Mouse (Mus musculus) forebrain, embryonic 13.5 days (tissue): ENCODE measurements around the gene Syt8. TPM values are rescaled to one million over a fixed set of nuclear protein-coding genes. Genes with fewer than 3 reads are reported as not detected.
A peak's percentile ranks its signal among the peaks of the same experiment; 100 is the strongest.

ENCODE experiments used
- ATAC-seq: fragments of 200-750 bp; cut with Nextera tagmentation; 2 replicates; pipeline ENCODE4 v1.8.0; 2017
- H3K27ac ChIP-seq: fragments of 300-500 bp; sonication (generic); 2 replicates; pipeline ENCODE4 v1.5.1; 2015; ENCODE audit warnings: inconsistent platforms, mild to moderate bottlenecking, moderate library complexity
- H3K27me3 ChIP-seq: fragments of 300-500 bp; sonication (generic); 2 replicates; pipeline ENCODE4 v1.6.1; 2015; ENCODE audit warnings: mild to moderate bottlenecking, inconsistent platforms
- H3K36me3 ChIP-seq: fragments of 300-500 bp; sonication (generic); 2 replicates; pipeline ENCODE4 v1.6.1; 2015; ENCODE audit warnings: mild to moderate bottlenecking, inconsistent platforms; ENCODE audit not compliant: poor library complexity, severe bottlenecking
- H3K4me1 ChIP-seq: fragments of 300-500 bp; sonication (generic); 2 replicates; pipeline ENCODE4 v1.6.1; 2015; ENCODE audit warnings: inconsistent platforms
- H3K4me2 ChIP-seq: fragments of 300-500 bp; sonication (generic); 2 replicates; pipeline ENCODE4 v1.6.1; 2015; ENCODE audit warnings: inconsistent platforms, mild to moderate bottlenecking, moderate library complexity
- H3K4me3 ChIP-seq: fragments of 300-500 bp; sonication (generic); 2 replicates; pipeline ENCODE4 v1.5.1; 2015; ENCODE audit warnings: mild to moderate bottlenecking, inconsistent platforms
- H3K9ac ChIP-seq: fragments of 300-500 bp; sonication (generic); 2 replicates; pipeline ENCODE4 v1.6.1; 2015; ENCODE audit warnings: mild to moderate bottlenecking, inconsistent platforms
- H3K9me3 ChIP-seq: fragments of 300-500 bp; sonication (generic); replicated peaks from 2 replicates; pipeline ENCODE4 v1.6.1; 2016; ENCODE audit warnings: inconsistent platforms
- WGBS: fragments of 180-500 bp; shearing (Covaris S2); methylation state at CpG from one replicate; pipeline ENCODE4 v1.1.7; 2015; 5-methylcytosine and 5-hydroxymethylcytosine counted together
- polyA plus RNA-seq: library from polyadenylated mRNA; unstranded; fragments of >200 nt; fragmentation: Nextera tagmentation; extraction: Ambion mirVana; gene quantifications from 2 replicates; pipeline ENCODE4 v1.2.1, GENCODE M21; 2015

Gene Syt8
- polyA plus RNA-seq, 1 experiment from 2014 or later = not detected

DNA sequence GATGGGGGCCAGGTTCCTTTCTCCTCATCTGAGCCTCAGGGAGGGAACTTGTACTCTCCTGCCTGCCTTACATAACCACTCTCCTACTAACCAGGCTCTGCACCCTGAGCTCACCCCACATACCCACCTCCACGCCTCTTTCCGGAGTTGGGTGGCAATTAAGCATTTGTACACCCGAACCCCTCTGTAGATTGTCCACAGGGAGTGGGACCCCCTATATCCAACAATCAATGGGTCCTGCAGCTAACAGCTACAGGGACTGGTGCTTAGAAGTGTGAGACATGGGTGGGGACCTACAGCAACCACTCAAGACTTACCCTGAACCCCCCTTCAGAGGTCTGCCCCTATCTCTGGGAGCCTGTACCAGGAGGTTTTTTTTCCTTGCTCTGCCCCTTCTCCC is 46.0 kb downstream of the Syt8 start:
- WGBS = 94% methylated on average over 3 of the region's 3 CpGs
- no peak overlapping the region for H3K4me2 ChIP-seq
- no peak overlapping the region for H3K4me3 ChIP-seq
- H3K27ac ChIP-seq = no peak overlapping the region
- H3K4me1 ChIP-seq = peaks cover 23% of the 10 kb centered on the region
- no peaks in the 10 kb centered on the region for H3K27me3 ChIP-seq
- no peaks in the 10 kb centered on the region for H3K9me3 ChIP-seq
- no peak for ATAC-seq
- H3K9ac ChIP-seq = no peak overlapping the region
- H3K36me3 ChIP-seq = no peaks in the 10 kb centered on the region

DNA sequence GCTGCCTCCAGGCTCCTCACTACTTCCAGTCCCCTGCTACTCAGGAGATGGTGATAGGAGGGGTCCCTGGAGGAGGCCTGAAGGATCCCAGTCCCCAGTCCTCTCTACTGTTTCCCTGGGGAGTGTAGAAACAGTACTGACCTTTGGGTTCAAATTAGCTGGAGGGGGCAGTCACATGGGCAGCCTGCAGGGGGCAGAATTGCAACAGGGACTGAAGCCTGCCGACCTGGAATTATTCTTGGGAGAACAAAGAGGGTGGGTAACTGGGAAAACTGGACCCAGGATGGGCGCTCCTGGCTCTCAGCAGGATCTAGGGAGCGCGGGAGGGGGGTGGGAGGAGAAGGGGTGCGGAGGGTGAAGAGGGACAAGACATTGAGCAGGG is 46.5 kb downstream of the Syt8 start:
- no peaks in the 10 kb centered on the region for H3K27me3 ChIP-seq
- H3K9me3 ChIP-seq = no peaks in the 10 kb centered on the region
- H3K4me3 ChIP-seq = peak overlapping the region; percentile 30; the same call in 1 of the 2 replicates
- H3K9ac ChIP-seq = peak overlapping the region; percentile 62
- peak overlapping the region; percentile 71 for H3K27ac ChIP-seq
- H3K4me1 ChIP-seq = peaks cover 23% of the 10 kb centered on the region
- no peaks in the 10 kb centered on the region for H3K36me3 ChIP-seq
- peak overlapping the region; percentile 63 for H3K4me2 ChIP-seq
- ATAC-seq = no peak
- 14% methylated on average over 5 of the region's 5 CpGs for WGBS

DNA sequence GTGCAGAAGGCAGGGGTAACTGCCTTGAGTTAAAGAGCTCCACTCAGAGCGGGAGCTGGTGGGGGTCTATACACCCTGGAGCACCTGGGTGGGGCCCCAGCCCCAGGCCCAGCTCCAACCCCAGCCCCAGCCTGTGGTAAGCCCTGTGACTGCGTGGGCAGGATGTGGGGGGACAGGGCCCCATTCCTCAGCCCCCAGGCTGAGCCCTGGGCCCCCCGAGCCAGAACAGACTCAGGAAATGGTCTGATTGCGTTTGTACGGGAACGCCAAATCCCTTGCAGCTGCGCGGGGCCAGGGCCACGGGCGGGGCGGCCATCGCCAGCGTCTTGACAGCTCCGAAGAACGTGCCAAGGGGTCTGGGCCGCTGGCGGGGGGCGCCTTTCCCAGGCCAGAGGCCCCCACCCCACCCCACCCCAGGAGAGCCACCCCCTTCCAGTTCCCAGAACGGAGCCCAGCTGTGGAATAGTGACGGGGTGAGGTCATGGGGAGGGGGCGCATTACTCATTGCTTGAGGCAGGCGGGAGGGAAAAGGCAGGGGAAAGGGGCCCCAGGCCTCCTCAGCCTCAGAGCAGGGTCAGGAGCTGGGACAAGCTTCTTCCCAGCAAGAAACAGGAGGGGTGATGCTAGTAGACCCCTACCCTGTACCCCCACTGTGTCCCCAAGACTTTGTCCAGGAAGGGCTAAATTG is 47.1 kb downstream of the Syt8 start:
- peak overlapping the region; percentile 30 for H3K4me3 ChIP-seq
- H3K4me2 ChIP-seq = peak overlapping the region; percentile 63
- no peaks in the 10 kb centered on the region for H3K27me3 ChIP-seq
- no peaks in the 10 kb centered on the region for H3K36me3 ChIP-seq
- peaks cover 25% of the 10 kb centered on the region for H3K4me1 ChIP-seq
- H3K27ac ChIP-seq = peak overlapping the region; percentile 71
- no peaks in the 10 kb centered on the region for H3K9me3 ChIP-seq
- peak; percentile 68 for ATAC-seq
- WGBS = 3% methylated on average over 18 of the region's 22 CpGs
- peak overlapping the region; percentile 62 for H3K9ac ChIP-seq

GRCm38 (mm10) chr7:142482256-142482609 is 47.6 kb downstream of the Syt8 start:
- Histone ChIP-seq H3K4me2 (peak overlapping the region; percentile 63), H3K36me3 (no peaks in the 10 kb centered on the region), H3K27ac (peak overlapping the region; percentile 71), H3K4me3 (peak overlapping the region; percentile 30; the same call in 1 of the 2 replicates), H3K9ac (peak overlapping the region; percentile 62; the same call in 1 of the 2 replicates), H3K4me1 (peaks cover 30% of the 10 kb centered on the region), H3K27me3 (no peaks in the 10 kb centered on the region), H3K9me3 (no peaks in the 10 kb centered on the region)
- 20% methylated on average over 6 of the region's 6 CpGs for WGBS
- ATAC-seq = peak; percentile 66

DNA sequence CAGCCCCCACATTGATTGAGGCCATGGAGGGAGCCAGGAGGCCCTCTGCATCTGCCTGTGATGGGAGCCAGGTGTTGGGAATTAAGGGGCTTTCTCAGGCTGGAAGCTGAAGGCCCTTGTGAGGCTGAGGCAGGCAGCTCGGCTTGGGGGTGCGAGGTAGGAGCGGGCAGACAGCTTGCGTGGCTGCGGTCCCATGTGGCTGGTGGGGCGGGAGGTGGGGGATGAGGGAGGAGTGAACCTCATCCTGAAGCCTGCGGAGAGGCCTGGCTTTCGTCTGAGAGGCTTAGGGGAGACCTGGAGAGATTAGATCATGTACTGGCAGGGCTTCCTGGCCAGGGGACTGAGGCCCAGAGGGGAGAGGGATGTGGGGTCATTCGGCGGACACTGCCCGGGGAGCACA is 48.5 kb downstream of the Syt8 start:
- Histone ChIP-seq H3K4me1 (peaks cover 37% of the 10 kb centered on the region), H3K27me3 (no peaks in the 10 kb centered on the region), H3K27ac (peak overlapping the region; percentile 71), H3K4me2 (no peak overlapping the region), H3K4me3 (no peak overlapping the region), H3K9ac (no peak overlapping the region), H3K9me3 (no peaks in the 10 kb centered on the region), H3K36me3 (no peaks in the 10 kb centered on the region)
- 56% methylated on average over 11 of the region's 11 CpGs for WGBS
- no peak for ATAC-seq

DNA sequence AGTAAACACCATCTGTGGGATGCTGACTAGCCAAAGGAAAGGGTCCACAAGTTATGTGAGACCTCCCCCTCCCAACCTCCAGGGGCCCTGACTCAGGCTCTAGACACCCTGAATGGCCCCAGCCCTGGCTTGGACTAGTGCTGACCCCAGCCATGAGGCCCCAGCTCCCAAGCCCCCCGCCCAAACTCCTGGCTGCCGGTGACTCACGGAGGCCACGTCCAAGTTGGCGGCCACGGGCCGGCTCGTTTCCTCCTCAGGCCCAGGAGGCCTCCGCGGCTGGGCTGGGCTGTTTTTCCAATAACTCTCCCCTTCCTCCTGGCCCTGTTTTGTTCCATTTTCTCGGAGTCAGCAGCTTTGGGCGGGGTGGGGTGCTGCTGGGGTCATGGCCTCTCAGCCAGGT is 50.1 kb downstream of the Syt8 start:
- peaks cover 37% of the 10 kb centered on the region for H3K4me1 ChIP-seq
- WGBS = 89% methylated on average over 12 of the region's 12 CpGs
- ATAC-seq = no peak

DNA sequence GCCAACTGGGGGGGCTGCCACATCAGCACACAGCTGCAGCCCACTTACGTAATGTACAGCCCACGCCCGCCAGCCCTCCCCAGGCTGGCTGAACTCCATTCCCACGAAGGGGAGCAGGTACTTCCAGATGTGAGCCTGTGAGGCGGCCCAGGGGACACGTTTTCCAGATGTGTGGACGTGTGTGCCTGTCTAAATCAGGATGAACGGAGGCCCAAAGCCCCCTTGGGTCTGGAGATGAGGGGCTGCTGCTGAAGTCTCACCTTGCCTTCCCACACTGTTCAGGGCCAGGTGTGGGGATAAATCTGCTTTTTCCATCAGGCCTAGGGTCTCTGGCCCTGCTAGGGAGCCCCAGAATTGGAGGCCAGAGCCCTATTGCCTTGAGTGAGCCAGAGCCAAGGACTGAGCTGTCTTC is 52.1 kb downstream of the Syt8 start:
- no peaks in the 10 kb centered on the region for H3K9me3 ChIP-seq
- H3K9ac ChIP-seq = peak overlapping the region; percentile 8; the same call in 1 of the 2 replicates
- peak overlapping the region; percentile 36; the same call in 1 of the 2 replicates for H3K27ac ChIP-seq
- 73% methylated on average over 8 of the region's 8 CpGs for WGBS
- no peaks in the 10 kb centered on the region for H3K27me3 ChIP-seq
- no peaks in the 10 kb centered on the region for H3K36me3 ChIP-seq
- H3K4me2 ChIP-seq = no peak overlapping the region
- H3K4me3 ChIP-seq = no peak overlapping the region
- peaks cover 31% of the 10 kb centered on the region for H3K4me1 ChIP-seq
- ATAC-seq = no peak

More for the DNA sequence above, 50.1 kb downstream of the Syt8 start:
- H3K9me3 ChIP-seq = no peaks in the 10 kb centered on the region
- H3K27me3 ChIP-seq = no peaks in the 10 kb centered on the region
- H3K36me3 ChIP-seq = no peaks in the 10 kb centered on the region
- H3K27ac ChIP-seq = no peak overlapping the region
- H3K4me2 ChIP-seq = no peak overlapping the region
- H3K9ac ChIP-seq = no peak overlapping the region
- no peak overlapping the region for H3K4me3 ChIP-seq

DNA sequence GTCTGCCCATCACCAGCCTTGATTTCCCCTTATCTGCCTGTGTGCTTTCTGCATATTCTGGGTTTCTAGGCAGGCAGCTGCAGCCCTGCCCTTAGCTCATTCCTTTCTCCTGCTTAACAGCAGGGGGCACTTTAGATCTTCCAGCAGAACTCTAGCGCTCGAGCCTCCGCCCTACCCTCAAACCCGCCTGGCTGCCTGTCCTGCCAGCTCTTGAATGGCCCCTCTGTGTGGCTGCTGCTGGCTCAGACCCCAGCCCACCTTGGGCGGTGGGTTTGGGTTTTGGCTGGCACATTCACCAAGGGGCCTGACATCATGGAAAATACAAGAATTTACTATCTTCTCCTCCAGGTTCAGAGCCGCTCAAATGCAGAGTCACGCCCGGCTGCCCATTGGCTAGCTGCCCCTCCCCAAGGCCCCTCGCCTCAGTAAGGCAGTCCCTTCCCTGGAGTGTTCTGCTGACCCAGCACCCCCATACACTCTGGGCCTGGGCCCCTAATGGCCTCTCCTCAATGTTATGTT is 52.8 kb downstream of the Syt8 start:
- no peak overlapping the region for H3K4me3 ChIP-seq
- no peaks in the 10 kb centered on the region for H3K27me3 ChIP-seq
- no peak overlapping the region; the same call in 1 of the 2 replicates for H3K27ac ChIP-seq
- H3K4me2 ChIP-seq = peak overlapping the region; percentile 15; the same call in 1 of the 2 replicates
- H3K4me1 ChIP-seq = peaks cover 25% of the 10 kb centered on the region
- peak overlapping the region; percentile 8; the same call in 1 of the 2 replicates for H3K9ac ChIP-seq
- peak; percentile 80 for ATAC-seq
- no peaks in the 10 kb centered on the region for H3K36me3 ChIP-seq
- no peaks in the 10 kb centered on the region for H3K9me3 ChIP-seq
- 10% methylated on average over 9 of the region's 9 CpGs for WGBS

DNA sequence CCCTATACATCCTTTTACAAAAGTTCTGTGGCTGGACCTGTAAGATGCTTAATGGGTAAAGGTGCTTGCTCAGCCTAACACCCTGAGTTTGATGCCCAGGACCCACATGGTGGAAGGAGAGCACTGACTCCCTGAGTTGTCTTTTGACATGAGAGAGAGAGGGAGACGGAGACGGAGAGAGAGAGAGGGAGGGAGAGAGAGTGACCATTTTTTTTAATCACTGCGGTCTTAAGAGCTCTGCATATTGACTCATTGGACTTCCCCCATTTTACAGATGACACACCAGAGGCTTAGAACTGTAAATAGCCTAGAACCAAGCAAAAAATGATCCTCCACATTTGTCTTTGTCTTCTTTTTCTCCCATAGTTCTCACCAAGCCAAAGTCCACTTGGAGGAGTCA is 53.4 kb downstream of the Syt8 start:
- no peak overlapping the region for H3K27ac ChIP-seq
- H3K4me3 ChIP-seq = no peak overlapping the region
- no peaks in the 10 kb centered on the region for H3K36me3 ChIP-seq
- H3K9me3 ChIP-seq = no peaks in the 10 kb centered on the region
- no peaks in the 10 kb centered on the region for H3K27me3 ChIP-seq
- H3K4me2 ChIP-seq = no peak overlapping the region
- no peak overlapping the region for H3K9ac ChIP-seq
- H3K4me1 ChIP-seq = peaks cover 18% of the 10 kb centered on the region
- ATAC-seq = no peak
- WGBS = 73% methylated on average over 3 of the region's 3 CpGs

Other genes starting within 250 kb of the Syt8 start
- gene Gm10153, start 244.5 kb upstream of the Syt8 start, polyA plus RNA-seq = not detected in 2 replicates
- not detected in 2 replicates for gene Krtap5-3, start 233.5 kb upstream of the Syt8 start, polyA plus RNA-seq
- gene Gm7579, start 223.0 kb upstream of the Syt8 start, polyA plus RNA-seq = not detected in 2 replicates
- not detected in 2 replicates for gene Krtap5-5, start 204.9 kb upstream of the Syt8 start, polyA plus RNA-seq
- gene Gm40460, start 193.8 kb upstream of the Syt8 start, polyA plus RNA-seq = not detected in 2 replicates
- gene Gm2431, start 176.5 kb upstream of the Syt8 start, polyA plus RNA-seq = not detected in 2 replicates
- not detected in 2 replicates for gene Gm4559, start 160.5 kb upstream of the Syt8 start, polyA plus RNA-seq
- gene Krtap5-1, start 137.7 kb upstream of the Syt8 start, polyA plus RNA-seq = not detected in 2 replicates
- not detected in 2 replicates for gene Krtap5-4, start 131.3 kb upstream of the Syt8 start, polyA plus RNA-seq
- gene Ifitm10, start 61.1 kb upstream of the Syt8 start, polyA plus RNA-seq = 0.96 and 1.1 TPM in 2 replicates
- 1.5 TPM in 1 of 2 replicates, not detected in the other for gene Gm49369, start 52.2 kb upstream of the Syt8 start, polyA plus RNA-seq
- gene Ctsd, start 46.8 kb upstream of the Syt8 start, polyA plus RNA-seq = 145 and 166 TPM in 2 replicates
- 0.61 TPM in 1 of 2 replicates, not detected in the other for gene Tnni2, start 7.0 kb downstream of the Syt8 start, polyA plus RNA-seq
- 4.2 TPM in 2 replicates for gene Lsp1, start 26.0 kb downstream of the Syt8 start, polyA plus RNA-seq
- gene Tnnt3, start 64.0 kb downstream of the Syt8 start, polyA plus RNA-seq = 0.28 and 0.77 TPM in 2 replicates
- 16.2 and 16.5 TPM in 2 replicates for gene Mrpl23, start 97.8 kb downstream of the Syt8 start, polyA plus RNA-seq
- gene Igf2, start 232.0 kb downstream of the Syt8 start, polyA plus RNA-seq = 56.6 and 57.6 TPM in 2 replicates
- 0.05 TPM in 1 of 2 replicates, not detected in the other for gene Gm49394, start 235.1 kb downstream of the Syt8 start, polyA plus RNA-seq